Mouse (Mus musculus) CH12.LX (cell line): ENCODE data around the gene Matn3. TPM values are rescaled to one million over a fixed set of nuclear protein-coding genes. Genes with fewer than 3 reads are reported as not detected.

Experiments
- DNase-seq: peaks from one replicate; pipeline ENCODE4 v3.0.0-alpha.2; 2013; ENCODE audit errors: extremely low read depth
- H3K27ac ChIP-seq: 2 replicates; pipeline ENCODE4 v1.5.1; 2012; ENCODE audit warnings: low read depth, mild to moderate bottlenecking, control low read depth, moderate library complexity; ENCODE audit not compliant: insufficient read depth
- H3K27me3 ChIP-seq: replicated peaks from 2 replicates; pipeline ENCODE3; 2012; ENCODE audit warnings: inconsistent platforms
- H3K36me3 ChIP-seq, 2 experiments: replicated peaks in 1 of 2; 2 replicates each; pipeline versions ENCODE3 to v1.6.1; 2012; ENCODE audit warnings: inconsistent platforms in 1 of 2, low read length in 1 of 2, mild to moderate bottlenecking in 1 of 2, mixed read lengths in 1 of 2, moderate library complexity in 1 of 2; ENCODE audit not compliant: control insufficient read depth in 1 of 2, insufficient read depth in 1 of 2
- H3K4me1 ChIP-seq, 2 experiments: 2 replicates each; pipeline ENCODE4 v1.6.1; 2012; ENCODE audit warnings: inconsistent platforms in 1 of 2, moderate library complexity in 1 of 2; ENCODE audit not compliant: insufficient read depth in 2 of 2, control insufficient read depth in 1 of 2
- H3K4me2 ChIP-seq: 2 replicates; pipeline ENCODE4 v1.6.1; 2012; ENCODE audit warnings: low read depth, mild to moderate bottlenecking, control low read depth; ENCODE audit not compliant: poor library complexity, insufficient read depth, severe bottlenecking
- H3K4me3 ChIP-seq, 3 experiments: fragments of 150-350 bp in 1 of 3; sonication (generic) in 1 of 3; replicated peaks in 1 of 3; 2 replicates each; pipeline versions ENCODE3 to v1.5.1; 2011 to 2012; ENCODE audit warnings: low read depth in 2 of 3, low read length in 2 of 3, mild to moderate bottlenecking in 2 of 3, moderate library complexity in 2 of 3, control low read depth in 1 of 3, improper control_type of control experiment in 1 of 3, inconsistent platforms in 1 of 3, mixed read lengths in 1 of 3; ENCODE audit not compliant: poor library complexity in 1 of 3
- H3K79me2 ChIP-seq: replicated peaks from 2 replicates; pipeline ENCODE4 v1.6.1; 2012; ENCODE audit warnings: mild to moderate bottlenecking, moderate library complexity; ENCODE audit not compliant: control insufficient read depth, poor library complexity, insufficient read depth, severe bottlenecking; ENCODE audit errors: extremely low read depth
- H3K9ac ChIP-seq: 2 replicates; pipeline ENCODE4 v1.6.1; 2012; ENCODE audit warnings: low read depth, mild to moderate bottlenecking, control low read depth, moderate library complexity; ENCODE audit not compliant: insufficient read depth
- H3K9me3 ChIP-seq: replicated peaks from 2 replicates; pipeline ENCODE3; 2012; ENCODE audit warnings: low read length, inconsistent platforms, mixed read lengths
- CHD1 ChIP-seq: IDR thresholded peaks from 2 replicates; pipeline ENCODE4 v1.6.1; 2012; ENCODE audit warnings: low read depth, low read length, improper control_type of control experiment, inconsistent platforms
- CTCF ChIP-seq, 2 experiments: IDR thresholded peaks in 1 of 2; conservative IDR thresholded peaks in 1 of 2; 2 replicates each; pipeline ENCODE4 v1.5.1; 2011 to 2012; ENCODE audit warnings: low read depth in 2 of 2, low read length in 2 of 2, improper control_type of control experiment in 1 of 2, inconsistent platforms in 1 of 2, mild to moderate bottlenecking in 1 of 2, moderate library complexity in 1 of 2
- E2F4 ChIP-seq: IDR thresholded peaks from 2 replicates; pipeline ENCODE4 v1.6.1; 2011; ENCODE audit warnings: low read depth, low read length, improper control_type of control experiment; ENCODE audit not compliant: insufficient replicate concordance
- ETS1 ChIP-seq: conservative IDR thresholded peaks from 2 replicates; pipeline ENCODE4 v1.6.1; 2012; ENCODE audit warnings: low read depth, mild to moderate bottlenecking, inconsistent platforms, low read length, improper control_type of control experiment, moderate library complexity
- GABPA ChIP-seq: IDR thresholded peaks from 2 replicates; pipeline ENCODE4 v1.6.1; 2012; ENCODE audit warnings: low read depth, low read length, improper control_type of control experiment, inconsistent platforms; ENCODE audit not compliant: insufficient replicate concordance
- JUN ChIP-seq: IDR thresholded peaks from 2 replicates; pipeline ENCODE4 v1.6.1; 2011; ENCODE audit warnings: low read depth, mild to moderate bottlenecking, low read length, improper control_type of control experiment, moderate library complexity; ENCODE audit not compliant: insufficient read depth
- MAFK ChIP-seq: IDR thresholded peaks from 2 replicates; pipeline ENCODE4 v1.6.1; 2011; ENCODE audit warnings: low read length, improper control_type of control experiment; ENCODE audit not compliant: insufficient replicate concordance
- MAZ ChIP-seq: IDR thresholded peaks from 2 replicates; pipeline ENCODE4 v1.6.1; 2012; ENCODE audit warnings: low read depth, mild to moderate bottlenecking, inconsistent platforms, low read length, improper control_type of control experiment, moderate library complexity
- MEF2A ChIP-seq: IDR thresholded peaks from 2 replicates; pipeline ENCODE4 v1.6.1; 2014; ENCODE audit warnings: low read depth, mild to moderate bottlenecking, inconsistent platforms, low read length, improper control_type of control experiment, borderline replicate concordance
- MXI1 ChIP-seq: IDR thresholded peaks from 2 replicates; pipeline ENCODE4 v1.6.1; 2011; ENCODE audit warnings: mild to moderate bottlenecking, low read depth, low read length, improper control_type of control experiment
- MYC ChIP-seq: IDR thresholded peaks from 2 replicates; pipeline ENCODE4 v1.6.1; 2011; ENCODE audit warnings: low read depth, mild to moderate bottlenecking, improper control_type of control experiment, low read length
- NELFE ChIP-seq: IDR thresholded peaks from 2 replicates; pipeline ENCODE4 v1.6.1; 2011; ENCODE audit warnings: low read depth, low read length, improper control_type of control experiment
- NRF1 ChIP-seq: IDR thresholded peaks from 2 replicates; pipeline ENCODE4 v1.6.1; 2014; ENCODE audit warnings: low read depth, mild to moderate bottlenecking, inconsistent platforms, low read length, improper control_type of control experiment, moderate library complexity
- PAX5 ChIP-seq: IDR thresholded peaks from 2 replicates; pipeline ENCODE4 v1.6.1; 2012; ENCODE audit warnings: low read length, inconsistent platforms, mixed read lengths
- SIN3A ChIP-seq: IDR thresholded peaks from 2 replicates; pipeline ENCODE4 v1.6.1; 2012; ENCODE audit warnings: low read length, improper control_type of control experiment, inconsistent platforms
- SMC3 ChIP-seq: IDR thresholded peaks from 2 replicates; pipeline ENCODE4 v1.6.1; 2011; ENCODE audit warnings: low read depth, low read length, improper control_type of control experiment
- USF1 ChIP-seq: IDR thresholded peaks from 2 replicates; pipeline ENCODE4 v1.6.1; 2014; ENCODE audit warnings: low read depth, mild to moderate bottlenecking, inconsistent platforms, low read length, improper control_type of control experiment
- ZC3H11A ChIP-seq: IDR thresholded peaks from 2 replicates; pipeline ENCODE4 v1.6.1; 2012; ENCODE audit warnings: low read depth, mild to moderate bottlenecking, inconsistent platforms, low read length, improper control_type of control experiment
- ZMIZ1 ChIP-seq: IDR thresholded peaks from 2 replicates; pipeline ENCODE4 v1.6.1; 2012; ENCODE audit warnings: low read depth, mild to moderate bottlenecking, inconsistent platforms, low read length, improper control_type of control experiment
- dilution Hi-C: fragments of 300-500 bp; cut with MboI; formaldehyde crosslinking; loops from 2 replicates; pipeline ENCODE4 v1.14.3; 2020; ENCODE audit warnings: low sequenced_read_pairs; ENCODE audit not compliant: extremely low pct_unique_long_range_greater_than_20kb, extremely low pct_ligation_motif_present
- in situ Hi-C: fragments of 300-500 bp; cut with MboI; formaldehyde crosslinking; loops from 3 replicates; pipeline ENCODE4 v1.14.3; 2019; ENCODE audit warnings: low sequenced_read_pairs, low pct_ligation_motif_present, low pct_unique_long_range_greater_than_20kb, mixed read lengths
- polyA plus RNA-seq: library from polyadenylated mRNA; unstranded; fragments of >175 nt; gene quantifications from 2 replicates; pipeline ENCODE4 v1.2.1, GENCODE M21; 2012; ENCODE audit warnings: low read depth; ENCODE audit not compliant: insufficient read length
- total RNA-seq, 2 experiments: library from RNA; depleted of rRNA; stranded (reverse); fragments of 300-350 nt in 1 of 2; fragments of >200 nt in 1 of 2; gene quantifications; 2 replicates each; pipeline ENCODE4 v1.2.3; 2012 to 2014

Matn3 gene
- total and polyA plus RNA-seq, 3 experiments = not detected

GRCm38 (mm10) chr12:9010311-9010710 lies 62.6 kb downstream of the Matn3 start:
- dilution Hi-C loops = no loop called here

GRCm38 (mm10) chr12:9016376-9016775 lies 68.6 kb downstream of the Matn3 start:
- no peak for DNase-seq
- Histone ChIP-seq H3K9ac (no peak overlapping the region), H3K4me2 (no peak overlapping the region), H3K4me3 (no peak overlapping the region), H3K9me3 (no peaks in the 10 kb centered on the region)
- dilution Hi-C loops = no loop called here
- TF ChIP-seq NELFE (no peak), ETS1 (no peak), MAFK (no peak), JUN (no peak), E2F4 (no peak), GABPA (no peak), ZC3H11A (no peak), SIN3A (no peak), NRF1 (no peak), USF1 (no peak), SMC3 (no peak)
- TF ChIP-seq, all 38 proteins: peak for 0
- in situ Hi-C loops = loop anchor here (10.0 to 25.0 kb wide), 3 partner anchors 242 to 704 kb away; partner anchors contain the start of genes Gdf7, Hs1bp3 and Sdc1
- H3K79me2 ChIP-seq = no peaks in the 10 kb centered on the region
- no peaks in the 10 kb centered on the region for H3K27me3 ChIP-seq
- H3K36me3 ChIP-seq = peaks cover 5 to 27% of the 10 kb centered on the region in 2 experiments
- no peaks in the 10 kb centered on the region for H3K4me1 ChIP-seq
- H3K27ac ChIP-seq = no peak overlapping the region

More at GRCm38 (mm10) chr12:9010311-9010710, 62.6 kb downstream of the Matn3 start:
- Histone ChIP-seq H3K27ac (no peak overlapping the region), H3K9me3 (no peaks in the 10 kb centered on the region), H3K4me3 (no peak overlapping the region), H3K36me3 (peaks cover 10 to 18% of the 10 kb centered on the region in 2 experiments), H3K9ac (no peak overlapping the region), H3K4me1 (no peaks in the 10 kb centered on the region), H3K27me3 (no peaks in the 10 kb centered on the region), H3K79me2 (no peaks in the 10 kb centered on the region), H3K4me2 (no peak overlapping the region)
- in situ Hi-C loops = loop anchor here (10.0 to 25.0 kb wide), 3 partner anchors 236 to 698 kb away; partner anchors contain the start of genes Gdf7, Hs1bp3 and Sdc1
- TF ChIP-seq USF1 = no peak
- no peak for TF ChIP-seq GABPA
- TF ChIP-seq MYC = no peak
- TF ChIP-seq MAZ = no peak
- TF ChIP-seq SIN3A = no peak
- no peak for TF ChIP-seq NRF1
- TF ChIP-seq ZMIZ1 = no peak
- no peak for TF ChIP-seq MAFK
- TF ChIP-seq PAX5 = no peak
- TF ChIP-seq CHD1 = no peak
- no peak for TF ChIP-seq MXI1
- no peak for TF ChIP-seq MEF2A
- TF ChIP-seq E2F4 = no peak
- TF ChIP-seq CTCF (conservative IDR thresholded peaks at IDR 0.05 in 1 of 2, IDR thresholded peaks at IDR 0.05 in 1 of 2; ENCODE audit: low read depth in 2 of 2, low read length in 2 of 2) = no peak
- DNase-seq = no peak
